Mouse (Mus musculus) ovary, postnatal 36 days (tissue): Measurements from ENCODE around the gene Ssna1.
"Not testable (repeated sequence)": the region's sequence is repeated elsewhere in the genome, so short reads cannot be mapped to it uniquely, and the experiment has no call there.

Experiments used
- DNase-seq: peaks from one replicate; pipeline ENCODE4 v3.0.0; 2022; ENCODE audit warnings: low spot score, mixed read lengths

Ssna1 gene

GRCm38 (mm10) chr2:25262291-25262767, 9.9 kb downstream of the Ssna1 start, which contains the start of gene Tprn:
Gene Tprn, plus strand, starts transcription at chr2:25262618.
- peak; percentile 91 for DNase-seq

- no peak for DNase-seq
Observed at GRCm38 (mm10) chr2:25261870-25262269, 10.4 kb downstream of the Ssna1 start.

- DNase-seq, result no peak
Observed at GRCm38 (mm10) chr2:25258887-25259286, 13.4 kb downstream of the Ssna1 start.

GRCm38 (mm10) chr2:25257250-25257649, 15.0 kb downstream of the Ssna1 start:
- not testable (repeated sequence) for DNase-seq

- not testable (repeated sequence) for DNase-seq
Observed at GRCm38 (mm10) chr2:25256443-25257109, 15.7 kb downstream of the Ssna1 start.

- DNase-seq, result peak; percentile 84
Observed at GRCm38 (mm10) chr2:25255284-25255779, 16.9 kb downstream of the Ssna1 start, which contains the start of gene Tmem203. Gene Tmem203, plus strand, starts transcription at chr2:25255439.

- no peak for DNase-seq
Observed at GRCm38 (mm10) chr2:25252331-25252730, 19.9 kb downstream of the Ssna1 start.

- no peak for DNase-seq
Observed at GRCm38 (mm10) chr2:25246183-25247072, 25.8 kb downstream of the Ssna1 start, which contains the start of gene AL732309.1. Gene AL732309.1, minus strand, starts transcription at chr2:25246863.

GRCm38 (mm10) chr2:25244144-25244543, 28.1 kb downstream of the Ssna1 start:
- no peak for DNase-seq

- DNase-seq, result no peak
Observed at GRCm38 (mm10) chr2:25243342-25243741, 28.9 kb downstream of the Ssna1 start.

GRCm38 (mm10) chr2:25242101-25242506, 30.1 kb downstream of the Ssna1 start, which contains the start of the genes Rnf208 and Cysrt1:
Gene Rnf208, plus strand, starts transcription at chr2:25242255.
Gene Cysrt1, minus strand, starts transcription at chr2:25242452.
- no peak for DNase-seq

GRCm38 (mm10) chr2:25241438-25241775, 30.8 kb downstream of the Ssna1 start:
- DNase-seq, result no peak

- peak; percentile 75 for DNase-seq
Observed at GRCm38 (mm10) chr2:25240723-25241437, 31.4 kb downstream of the Ssna1 start.

- no peak for DNase-seq
Observed at GRCm38 (mm10) chr2:25240310-25240709, 31.9 kb downstream of the Ssna1 start.

- no peak for DNase-seq
Observed at GRCm38 (mm10) chr2:25239766-25240165, 32.5 kb downstream of the Ssna1 start.

GRCm38 (mm10) chr2:25238106-25238505, 34.1 kb downstream of the Ssna1 start:
- no peak for DNase-seq

- no peak for DNase-seq
Observed at GRCm38 (mm10) chr2:25237522-25237921, 34.7 kb downstream of the Ssna1 start.

- no peak for DNase-seq
Observed at GRCm38 (mm10) chr2:25236614-25237013, 35.6 kb downstream of the Ssna1 start, which contains the start of gene Rnf224. Gene Rnf224, minus strand, starts transcription at chr2:25236787.

- no peak for DNase-seq
Observed at GRCm38 (mm10) chr2:25234551-25235220, 37.6 kb downstream of the Ssna1 start.

- no peak for DNase-seq
Observed at GRCm38 (mm10) chr2:25234050-25234449, 38.2 kb downstream of the Ssna1 start, which contains the start of gene Slc34a3. Gene Slc34a3, minus strand, starts transcription at chr2:25234364.

- DNase-seq, result no peak
Observed at GRCm38 (mm10) chr2:25233421-25233820, 38.8 kb downstream of the Ssna1 start.
